Mouse (Mus musculus) midbrain, embryonic 10.5 days (tissue): Measurements from ENCODE around the gene Uaca. TPM values are rescaled to one million over a fixed set of nuclear protein-coding genes. Genes with fewer than 3 reads are reported as not detected.
A peak's percentile ranks its signal among the peaks of the same experiment; 100 is the strongest.

Experiments used
- DNase-seq: peaks from one replicate; pipeline ENCODE4 v3.0.0-alpha.2; 2017; ENCODE audit warnings: low spot score
- H3K27ac ChIP-seq: fragments of 300-500 bp; sonication (generic); replicated peaks from 2 replicates; pipeline ENCODE4 v1.5.1; 2016; ENCODE audit warnings: mild to moderate bottlenecking
- H3K27me3 ChIP-seq: fragments of 300-500 bp; sonication (generic); 2 replicates; pipeline ENCODE4 v1.6.1; 2016; ENCODE audit warnings: low read depth, mild to moderate bottlenecking; ENCODE audit not compliant: poor library complexity, severe bottlenecking
- H3K36me3 ChIP-seq: fragments of 300-500 bp; sonication (generic); 2 replicates; pipeline ENCODE4 v1.6.1; 2016; ENCODE audit warnings: mild to moderate bottlenecking, moderate library complexity
- H3K4me1 ChIP-seq: fragments of 300-500 bp; sonication (generic); 2 replicates; pipeline ENCODE4 v1.6.1; 2016
- H3K4me3 ChIP-seq: fragments of 300-500 bp; sonication (generic); 2 replicates; pipeline ENCODE4 v1.5.1; 2016; ENCODE audit warnings: mild to moderate bottlenecking, moderate library complexity
- H3K9me3 ChIP-seq: fragments of 300-500 bp; sonication (generic); replicated peaks from 2 replicates; pipeline ENCODE4 v1.6.1; 2016; ENCODE audit warnings: mild to moderate bottlenecking
- WGBS: fragments of 180-500 bp; shearing (Covaris S2); methylation state at CpG from one replicate; pipeline ENCODE4 v1.1.7; 2016; 5-methylcytosine and 5-hydroxymethylcytosine counted together
- polyA plus RNA-seq: library from polyadenylated mRNA; unstranded; fragments of >200 nt; fragmentation: Nextera tagmentation; extraction: Ambion mirVana; gene quantifications from 2 replicates; pipeline ENCODE4 v1.2.1, GENCODE M21; 2016

The Uaca gene
- polyA plus RNA-seq, 1 experiment from 2014 or later, result 33.1 TPM

DNA sequence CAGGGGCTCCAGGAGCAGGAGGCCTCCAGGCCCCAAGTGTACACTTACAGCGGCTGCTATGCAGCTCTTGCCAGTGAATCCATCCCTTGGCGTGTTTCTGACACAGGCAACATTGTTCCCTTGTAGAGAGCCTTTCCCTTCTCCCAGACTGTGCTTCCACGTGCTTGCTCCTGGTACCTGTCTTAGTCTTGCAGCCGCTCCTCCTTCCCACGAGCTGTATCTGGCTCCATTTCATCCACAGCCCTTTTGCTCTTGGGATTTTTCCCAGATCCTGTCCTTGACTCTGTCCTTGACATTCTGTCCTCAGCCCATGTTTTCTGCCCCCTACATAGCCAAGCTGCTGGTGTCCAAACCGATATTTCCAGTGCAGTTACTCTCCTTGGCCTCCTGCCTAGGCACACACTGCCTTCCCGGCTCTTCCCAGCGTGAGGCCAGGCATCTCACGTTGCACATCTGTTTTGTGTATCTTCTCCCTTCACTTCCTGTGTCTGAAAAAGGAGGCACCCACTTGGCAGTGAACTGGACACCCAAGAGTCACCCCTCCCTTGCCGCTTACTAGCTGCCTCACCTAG, 34.8 kb upstream of the Uaca start:
- WGBS, result 77% methylated on average over 10 of the region's 10 CpGs
- Histone ChIP-seq H3K27ac (no peak overlapping the region), H3K27me3 (no peaks in the 10 kb centered on the region), H3K9me3 (no peaks in the 10 kb centered on the region), H3K36me3 (no peaks in the 10 kb centered on the region), H3K4me1 (peaks cover 9% of the 10 kb centered on the region; the same call in 1 of the 2 replicates), H3K4me3 (no peak overlapping the region)
- no peak for DNase-seq

GRCm38 (mm10) chr9:60765181-60765580, 29.2 kb upstream of the Uaca start:
- Histone ChIP-seq H3K27me3 (no peaks in the 10 kb centered on the region), H3K4me3 (no peak overlapping the region), H3K4me1 (peaks cover 13% of the 10 kb centered on the region), H3K27ac (0 out of 2 replicates have a peak overlapping the region, but pooled peaks have one; percentile 38), H3K36me3 (no peaks in the 10 kb centered on the region), H3K9me3 (no peaks in the 10 kb centered on the region)
- DNase-seq, result no peak
- WGBS, result 34% methylated on average over 2 of the region's 2 CpGs

- 78% methylated on average over 9 of the region's 9 CpGs for WGBS
- Histone ChIP-seq H3K4me3 (no peak overlapping the region), H3K27me3 (no peaks in the 10 kb centered on the region), H3K4me1 (peaks cover 13% of the 10 kb centered on the region), H3K27ac (no peak overlapping the region), H3K9me3 (0 out of 2 replicates have a peak, but pooled peaks cover 3% of the 10 kb centered on the region), H3K36me3 (no peaks in the 10 kb centered on the region)
- no peak for DNase-seq
Measured at GRCm38 (mm10) chr9:60768393-60768792, 25.9 kb upstream of the Uaca start.

- H3K4me1 ChIP-seq, result peaks cover 13% of the 10 kb centered on the region
- H3K9me3 ChIP-seq, result 0 out of 2 replicates have a peak, but pooled peaks cover 3% of the 10 kb centered on the region
- no peaks in the 10 kb centered on the region for H3K36me3 ChIP-seq
- no peak overlapping the region for H3K4me3 ChIP-seq
- no peak overlapping the region for H3K27ac ChIP-seq
- no peak for DNase-seq
- WGBS, result 69% methylated on average over 6 of the region's 6 CpGs
- no peaks in the 10 kb centered on the region for H3K27me3 ChIP-seq
Measured at GRCm38 (mm10) chr9:60769711-60770111, 24.6 kb upstream of the Uaca start.

- H3K9me3 ChIP-seq, result 0 out of 2 replicates have a peak, but pooled peaks cover 3% of the 10 kb centered on the region
- H3K4me1 ChIP-seq, result peaks cover 2% of the 10 kb centered on the region; the same call in 1 of the 2 replicates
- H3K27me3 ChIP-seq, result no peaks in the 10 kb centered on the region
- WGBS, result 84% methylated on average over 2 of the region's 2 CpGs
- DNase-seq, result no peak
- no peak overlapping the region for H3K27ac ChIP-seq
- no peak overlapping the region for H3K4me3 ChIP-seq
- no peaks in the 10 kb centered on the region for H3K36me3 ChIP-seq
Measured at GRCm38 (mm10) chr9:60773713-60774112, 20.6 kb upstream of the Uaca start.

DNA sequence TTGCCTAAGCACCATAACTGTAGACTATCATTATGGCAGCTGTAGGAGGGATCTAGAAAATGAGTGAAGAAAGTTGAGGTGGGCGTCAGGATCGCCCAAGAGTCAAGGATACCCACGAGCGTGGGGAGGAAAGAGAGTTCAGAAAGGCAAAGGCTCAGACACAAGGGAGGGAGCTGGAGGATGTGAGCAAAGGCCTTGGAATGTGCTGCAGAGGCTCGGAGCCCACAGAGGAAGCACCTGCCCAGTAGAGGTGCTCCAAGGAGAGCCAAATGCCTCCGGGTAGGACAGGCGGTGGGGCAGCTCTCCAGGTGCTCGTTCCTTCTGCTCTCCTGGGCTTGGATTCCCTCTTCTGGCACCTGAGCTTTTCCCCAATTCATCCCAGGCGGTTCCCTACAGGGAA, 17.4 kb upstream of the Uaca start:
- no peaks in the 10 kb centered on the region for H3K27me3 ChIP-seq
- no peak overlapping the region for H3K27ac ChIP-seq
- no peak overlapping the region for H3K4me3 ChIP-seq
- no peak for DNase-seq
- H3K4me1 ChIP-seq, result peaks cover 4% of the 10 kb centered on the region
- no peaks in the 10 kb centered on the region for H3K36me3 ChIP-seq
- WGBS, result 90% methylated on average over 9 of the region's 9 CpGs
- 0 out of 2 replicates have a peak, but pooled peaks cover 3% of the 10 kb centered on the region for H3K9me3 ChIP-seq

DNA sequence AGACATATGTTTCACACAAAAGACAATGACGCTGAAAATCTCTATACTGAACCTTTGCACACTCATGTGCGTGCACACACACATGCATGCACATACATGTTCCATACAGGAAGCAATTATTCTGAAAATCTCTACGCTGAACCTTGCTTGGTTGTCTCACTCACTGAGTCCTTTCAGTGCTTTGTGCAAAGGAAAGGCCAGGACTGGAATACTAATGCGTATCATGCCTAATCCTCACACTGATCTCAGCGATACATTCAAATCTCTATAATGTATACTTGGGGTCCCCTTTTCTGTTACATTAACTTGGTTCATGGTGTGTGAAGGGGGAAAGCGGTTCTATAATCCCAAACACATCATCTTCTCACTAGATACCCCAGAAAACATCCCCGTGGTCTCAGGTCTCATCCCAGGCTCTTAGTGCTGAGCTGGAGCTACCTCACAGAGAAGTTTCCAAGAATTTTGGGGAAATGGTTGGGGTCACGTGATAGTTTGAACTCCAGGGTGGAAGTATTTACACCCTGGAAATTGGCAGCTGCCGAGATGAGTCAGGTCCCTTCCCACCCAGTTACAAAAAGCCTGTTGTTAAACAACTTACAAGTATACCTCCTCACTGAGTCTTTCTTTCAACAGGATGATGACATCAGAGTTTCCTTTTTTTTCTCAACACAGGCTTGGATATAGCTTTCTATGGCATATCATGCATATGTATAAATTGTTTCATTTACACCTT, 12.1 kb upstream of the Uaca start:
- no peaks in the 10 kb centered on the region for H3K36me3 ChIP-seq
- no peaks in the 10 kb centered on the region for H3K9me3 ChIP-seq
- H3K4me3 ChIP-seq, result no peak overlapping the region
- H3K27ac ChIP-seq, result no peak overlapping the region; the same call in 1 of the 2 replicates
- H3K4me1 ChIP-seq, result peaks cover 7% of the 10 kb centered on the region
- no peak for DNase-seq
- WGBS, result 88% methylated on average over 9 of the region's 9 CpGs
- H3K27me3 ChIP-seq, result no peaks in the 10 kb centered on the region

GRCm38 (mm10) chr9:60785069-60785468, 9.3 kb upstream of the Uaca start:
- H3K27me3 ChIP-seq, result no peaks in the 10 kb centered on the region
- H3K4me1 ChIP-seq, result peaks cover 7% of the 10 kb centered on the region
- no peaks in the 10 kb centered on the region for H3K9me3 ChIP-seq
- no peaks in the 10 kb centered on the region for H3K36me3 ChIP-seq
- 82% methylated on average over 4 of the region's 4 CpGs for WGBS
- no peak overlapping the region for H3K4me3 ChIP-seq
- DNase-seq, result no peak
- no peak overlapping the region for H3K27ac ChIP-seq

GRCm38 (mm10) chr9:60787517-60788110, 6.7 kb upstream of the Uaca start:
- H3K36me3 ChIP-seq, result no peaks in the 10 kb centered on the region
- 36% methylated on average over 2 of the region's 2 CpGs for WGBS

DNA sequence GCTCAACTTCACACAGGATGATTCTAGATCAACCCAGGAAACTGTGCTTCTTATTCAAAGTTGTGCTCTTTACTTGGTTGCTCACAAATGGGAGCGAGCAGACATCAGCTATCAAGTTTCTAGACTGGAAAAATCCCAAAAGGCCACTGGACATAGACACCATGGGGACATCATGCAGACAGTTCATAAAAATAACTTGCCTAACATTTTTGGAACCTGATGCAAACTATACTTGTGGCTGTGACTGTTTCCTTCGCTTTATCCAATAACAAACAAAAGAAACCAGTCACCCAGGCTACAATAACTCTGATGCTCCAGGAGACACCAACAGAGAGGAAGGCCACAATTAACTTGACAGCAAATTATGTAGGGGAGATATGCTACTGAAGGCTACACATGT, 4.1 kb upstream of the Uaca start:
- H3K27ac ChIP-seq, result no peak overlapping the region
- H3K4me3 ChIP-seq, result no peak overlapping the region
- H3K27me3 ChIP-seq, result 0 out of 2 replicates have a peak, but pooled peaks cover 3% of the 10 kb centered on the region
- H3K9me3 ChIP-seq, result no peaks in the 10 kb centered on the region
- peaks cover 25% of the 10 kb centered on the region for H3K4me1 ChIP-seq
- DNase-seq, result no peak
- WGBS, result 83% methylated on average over 2 of the region's 2 CpGs
- no peaks in the 10 kb centered on the region for H3K36me3 ChIP-seq

More at GRCm38 (mm10) chr9:60787517-60788110, 6.7 kb upstream of the Uaca start:
- Histone ChIP-seq H3K4me3 (no peak overlapping the region), H3K4me1 (0 out of 2 replicates have a peak, but pooled peaks cover under 1% of the 10 kb centered on the region), H3K27ac (0 out of 2 replicates have a peak overlapping the region, but pooled peaks have one; percentile 17), H3K9me3 (no peaks in the 10 kb centered on the region), H3K27me3 (0 out of 2 replicates have a peak, but pooled peaks cover 3% of the 10 kb centered on the region)
- no peak for DNase-seq

GRCm38 (mm10) chr9:60794841-60795351, 554 bp downstream of the Uaca start:
- Histone ChIP-seq H3K9me3 (no peaks in the 10 kb centered on the region), H3K4me3 (peak overlapping the region; percentile 79), H3K36me3 (no peaks in the 10 kb centered on the region), H3K27me3 (0 out of 2 replicates have a peak, but pooled peaks cover 3% of the 10 kb centered on the region), H3K4me1 (peaks cover 42% of the 10 kb centered on the region), H3K27ac (peak overlapping the region; percentile 89)
- 2% methylated on average over 30 of the region's 30 CpGs for WGBS
- DNase-seq, result peak; percentile 57

DNA sequence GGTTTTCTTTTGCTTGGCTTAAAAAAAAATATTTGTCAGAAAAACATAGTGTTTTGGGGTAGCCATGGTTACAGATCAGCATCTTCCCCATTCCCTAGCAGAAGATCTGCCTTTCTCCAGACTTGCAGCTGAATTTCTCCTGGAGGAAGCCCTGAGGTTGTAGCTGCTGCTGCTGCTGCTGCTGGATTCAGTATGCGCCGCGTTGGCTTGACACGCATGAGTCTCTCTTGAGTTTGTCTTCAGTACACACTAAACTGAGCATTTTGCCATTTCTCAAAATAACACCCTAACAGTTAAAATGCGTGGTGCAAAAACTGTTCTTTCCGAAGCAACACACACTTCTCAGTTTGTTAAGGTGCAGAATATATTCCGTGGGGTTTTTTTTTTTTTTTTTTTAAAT, 1.7 kb downstream of the Uaca start:
- Histone ChIP-seq H3K4me3 (no peak overlapping the region), H3K4me1 (peaks cover 42% of the 10 kb centered on the region), H3K27me3 (0 out of 2 replicates have a peak, but pooled peaks cover 3% of the 10 kb centered on the region), H3K36me3 (no peaks in the 10 kb centered on the region), H3K27ac (no peak overlapping the region), H3K9me3 (no peaks in the 10 kb centered on the region)
- no peak for DNase-seq
- WGBS, result 87% methylated on average over 7 of the region's 7 CpGs
